Mouse (Mus musculus): ENCODE measurements around the gene E2f4. TPM values are rescaled to one million over a fixed set of nuclear protein-coding genes. Genes with fewer than 3 reads are reported as not detected.

Gene E2f4
- polyA plus RNA-seq (2021; fragmentation: Nextera tagmentation): 7.7 and 9.2 TPM in 2 replicates
- long read RNA-seq, experiment 1, transcript E2f4-201 (10 exons, 1,993 nt): major isoform, 15 of 23 reads
- long read RNA-seq, experiment 1, partial matches to known transcripts: 4 of 23 reads
- long read RNA-seq, experiment 1, other reads (novel, unspliced or antisense): 4 of 23 reads
- long read RNA-seq, experiment 2, transcript E2f4-201 (10 exons, 1,993 nt): major isoform, 76 of 100 reads
- long read RNA-seq, experiment 2, partial matches to known transcripts: 10 of 100 reads
- long read RNA-seq, experiment 2, other reads (novel, unspliced or antisense): 14 of 100 reads

GRCm38 (mm10) chr8:105297511-105298192 is at the start of gene E2f4:
Gene E2f4, plus strand, starts transcription at chr8:105297663.

GRCm38 (mm10) chr8:105254966-105255350 is 42.5 kb upstream of the E2f4 start, which contains the start of gene B3gnt9:
Gene B3gnt9, minus strand, starts transcription at chr8:105255153.

GRCm38 (mm10) chr8:105264024-105264982 is 33.2 kb upstream of the E2f4 start, which contains the start of the genes Tradd and Fbxl8:
Gene Tradd, minus strand, starts transcription at chr8:105264609.
Gene Fbxl8, plus strand, starts transcription at chr8:105264648.

GRCm38 (mm10) chr8:105269461-105269947 is 28.0 kb upstream of the E2f4 start, which contains the start of gene Hsf4:
Gene Hsf4, plus strand, starts transcription at chr8:105269801.

GRCm38 (mm10) chr8:105275840-105276239 is 21.6 kb upstream of the E2f4 start, which contains the start of gene Nol3:
Gene Nol3, plus strand, starts transcription at chr8:105276140.

GRCm38 (mm10) chr8:105289805-105290460 is 7.5 kb upstream of the E2f4 start, which contains the start of gene 4931428F04Rik:
Gene 4931428F04Rik, minus strand, starts transcription at chr8:105289864.

GRCm38 (mm10) chr8:105295895-105296573 is 1.4 kb upstream of the E2f4 start, which contains the start of gene Exoc3l:
Gene Exoc3l, minus strand, starts transcription at chr8:105296101.

GRCm38 (mm10) chr8:105305211-105306145 is 8.0 kb downstream of the E2f4 start, which contains the start of gene Elmo3:
Gene Elmo3, plus strand, starts transcription at chr8:105305601.

GRCm38 (mm10) chr8:105326141-105326672 is 28.7 kb downstream of the E2f4 start, which contains the start of the genes Lrrc29 and Tmem208:
Gene Lrrc29, minus strand, starts transcription at chr8:105326278.
Gene Tmem208, plus strand, starts transcription at chr8:105326354.

GRCm38 (mm10) chr8:105347428-105348221 is 50.2 kb downstream of the E2f4 start, which contains the start of gene Fhod1:
Gene Fhod1, minus strand, starts transcription at chr8:105347953.

GRCm38 (mm10) chr8:105348450-105349095 is 51.1 kb downstream of the E2f4 start, which contains the start of gene Slc9a5:
Gene Slc9a5, plus strand, starts transcription at chr8:105348843.

Small RNAs within 50 kb of the gene (microRNA-seq; reads per million reads assigned to microRNA genes)
- gene Gm27320 (not detected), gene Mir328 (10,700 reads per million, percentile 96 among the genes with 10 or more reads in this experiment)

Other genes with a start within 250 kb of the E2f4 start
- not detected in 2 replicates for gene Ces3a, start 249.1 kb upstream of the E2f4 start, polyA plus RNA-seq (2021; fragmentation: Nextera tagmentation)
- gene Ces3b, start 213.9 kb upstream of the E2f4 start, polyA plus RNA-seq (2021; fragmentation: Nextera tagmentation): not detected in 2 replicates
- not detected in 2 replicates for gene Ces4a, start 165.9 kb upstream of the E2f4 start, polyA plus RNA-seq (2021; fragmentation: Nextera tagmentation)
- 9.7 and 11.5 TPM in 2 replicates for gene Cbfb, start 127.0 kb upstream of the E2f4 start, polyA plus RNA-seq (2021; fragmentation: Nextera tagmentation)
- gene D230025D16Rik, start 72.5 kb upstream of the E2f4 start, polyA plus RNA-seq (2021; fragmentation: Nextera tagmentation): 24.7 and 25.1 TPM in 2 replicates
- gene B3gnt9, start 42.5 kb upstream of the E2f4 start, polyA plus RNA-seq (2021; fragmentation: Nextera tagmentation): 2.7 and 3.0 TPM in 2 replicates
- 5.5 and 7.2 TPM in 2 replicates for gene Tradd, start 33.1 kb upstream of the E2f4 start, polyA plus RNA-seq (2021; fragmentation: Nextera tagmentation)
- 2.0 and 2.1 TPM in 2 replicates for gene Fbxl8, start 33.0 kb upstream of the E2f4 start, polyA plus RNA-seq (2021; fragmentation: Nextera tagmentation)
- gene Hsf4, start 27.9 kb upstream of the E2f4 start, polyA plus RNA-seq (2021; fragmentation: Nextera tagmentation): 2.7 and 2.8 TPM in 2 replicates
- 21.1 and 23.4 TPM in 2 replicates for gene Nol3, start 21.5 kb upstream of the E2f4 start, polyA plus RNA-seq (2021; fragmentation: Nextera tagmentation)
- 9.5 and 11.5 TPM in 2 replicates for gene 4931428F04Rik, start 7.8 kb upstream of the E2f4 start, polyA plus RNA-seq (2021; fragmentation: Nextera tagmentation)
- 2.6 and 4.1 TPM in 2 replicates for gene Exoc3l, start 1.6 kb upstream of the E2f4 start, polyA plus RNA-seq (2021; fragmentation: Nextera tagmentation)
- gene Elmo3, start 7.9 kb downstream of the E2f4 start, polyA plus RNA-seq (2021; fragmentation: Nextera tagmentation): 0.62 and 1.5 TPM in 2 replicates
- 0.88 and 1.2 TPM in 2 replicates for gene Lrrc29, start 28.6 kb downstream of the E2f4 start, polyA plus RNA-seq (2021; fragmentation: Nextera tagmentation)
- 98.7 and 116 TPM in 2 replicates for gene Tmem208, start 28.7 kb downstream of the E2f4 start, polyA plus RNA-seq (2021; fragmentation: Nextera tagmentation)
- 0.04 and 0.34 TPM in 2 replicates for gene Fhod1, start 50.3 kb downstream of the E2f4 start, polyA plus RNA-seq (2021; fragmentation: Nextera tagmentation)
- 1.4 and 1.7 TPM in 2 replicates for gene Slc9a5, start 51.2 kb downstream of the E2f4 start, polyA plus RNA-seq (2021; fragmentation: Nextera tagmentation)
- gene Plekhg4, start 75.6 kb downstream of the E2f4 start, polyA plus RNA-seq (2021; fragmentation: Nextera tagmentation): 0.11 TPM in 1 of 2 replicates, not detected in the other
- not detected in 2 replicates for gene Kctd19, start 115.8 kb downstream of the E2f4 start, polyA plus RNA-seq (2021; fragmentation: Nextera tagmentation)
- gene Lrrc36, start 115.9 kb downstream of the E2f4 start, polyA plus RNA-seq (2021; fragmentation: Nextera tagmentation): 0.36 and 0.43 TPM in 2 replicates
- 45.8 and 47.2 TPM in 2 replicates for gene Tppp3, start 173.9 kb downstream of the E2f4 start, polyA plus RNA-seq (2021; fragmentation: Nextera tagmentation)
- gene Zdhhc1, start 199.2 kb downstream of the E2f4 start, polyA plus RNA-seq (2021; fragmentation: Nextera tagmentation): 18.5 and 23.0 TPM in 2 replicates
- gene Hsd11b2, start 221.1 kb downstream of the E2f4 start, polyA plus RNA-seq (2021; fragmentation: Nextera tagmentation): not detected in 2 replicates